Mouse (Mus musculus) embryonic facial prominence, embryonic 15.5 days (tissue): ENCODE results near the gene Gale. TPM values are rescaled to one million over a fixed set of nuclear protein-coding genes. Genes with fewer than 3 reads are reported as not detected.
A peak's percentile ranks its signal among the peaks of the same experiment; 100 is the strongest.
"Not testable (repeated sequence)": the region's sequence is repeated elsewhere in the genome, so short reads cannot be mapped to it uniquely, and the experiment has no call there.

Experiments
- ATAC-seq: fragments of 200-750 bp; cut with Nextera tagmentation; 2 replicates; pipeline ENCODE4 v1.8.0; 2017; ENCODE audit warnings: low read depth, moderate TSS enrichment; ENCODE audit not compliant: insufficient number of reproducible peaks, low FRiP score, low TSS enrichment
- H3K27ac ChIP-seq: fragments of 300-500 bp; sonication (generic); replicated peaks from 2 replicates; pipeline ENCODE4 v1.5.1; 2015; ENCODE audit warnings: mild to moderate bottlenecking, inconsistent platforms
- H3K27me3 ChIP-seq: fragments of 300-500 bp; sonication (generic); 2 replicates; pipeline ENCODE4 v1.6.1; 2015; ENCODE audit warnings: inconsistent platforms
- H3K36me3 ChIP-seq: fragments of 300-500 bp; sonication (generic); 2 replicates; pipeline ENCODE4 v1.6.1; 2015; ENCODE audit warnings: mild to moderate bottlenecking, inconsistent platforms
- H3K4me1 ChIP-seq: fragments of 300-500 bp; sonication (generic); 2 replicates; pipeline ENCODE4 v1.6.1; 2015; ENCODE audit warnings: inconsistent platforms
- H3K4me2 ChIP-seq: fragments of 300-500 bp; sonication (generic); replicated peaks from 2 replicates; pipeline ENCODE4 v1.6.1; 2015; ENCODE audit warnings: mild to moderate bottlenecking, inconsistent platforms
- H3K4me3 ChIP-seq: fragments of 300-500 bp; sonication (generic); replicated peaks from 2 replicates; pipeline ENCODE4 v1.5.1; 2015; ENCODE audit warnings: mild to moderate bottlenecking, inconsistent platforms
- H3K9ac ChIP-seq: fragments of 300-500 bp; sonication (generic); 2 replicates; pipeline ENCODE4 v1.6.1; 2015; ENCODE audit warnings: inconsistent platforms
- H3K9me3 ChIP-seq: fragments of 300-500 bp; sonication (generic); replicated peaks from 2 replicates; pipeline ENCODE4 v1.6.1; 2016; ENCODE audit warnings: inconsistent platforms
- WGBS: fragments of 180-500 bp; shearing (Covaris S2); methylation state at CpG from one replicate; pipeline ENCODE4 v1.1.7; 2015; 5-methylcytosine and 5-hydroxymethylcytosine counted together
- polyA plus RNA-seq: library from polyadenylated mRNA; unstranded; fragments of >200 nt; fragmentation: Nextera tagmentation; extraction: Ambion mirVana; gene quantifications from 2 replicates; pipeline ENCODE4 v1.2.1, GENCODE M21; 2015

Gale gene
- polyA plus RNA-seq, 1 experiment from 2014 or later: 48.0 TPM

DNA sequence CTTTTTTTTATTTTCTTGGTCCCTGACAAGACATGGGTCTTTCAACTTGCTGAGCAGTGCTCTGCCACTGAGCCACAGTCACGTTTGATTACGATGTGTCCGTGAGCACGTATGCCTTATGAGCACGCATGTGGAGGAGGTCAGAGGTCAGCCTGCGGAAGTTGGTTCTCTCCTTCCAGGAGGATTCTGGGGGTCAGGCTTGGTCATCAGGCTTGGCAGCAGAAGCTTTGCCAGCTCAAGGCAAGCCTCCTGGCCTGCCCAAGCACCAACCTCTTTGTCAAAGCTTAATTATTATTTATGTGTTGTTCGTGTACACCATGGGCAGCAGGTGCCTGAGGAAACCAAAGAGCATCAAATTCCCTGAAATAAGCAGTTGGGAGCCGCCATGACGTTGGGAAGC is 35.2 kb upstream of the Gale start:
- Histone ChIP-seq H3K27me3 (no peaks in the 10 kb centered on the region), H3K27ac (no peak overlapping the region), H3K4me1 (no peaks in the 10 kb centered on the region), H3K9me3 (no peaks in the 10 kb centered on the region), H3K4me2 (no peak overlapping the region), H3K4me3 (no peak overlapping the region), H3K9ac (no peak overlapping the region), H3K36me3 (peaks cover 46% of the 10 kb centered on the region)
- no peak for ATAC-seq
- 77% methylated on average over 9 of the region's 9 CpGs for WGBS

- Histone ChIP-seq H3K4me2 (no peak overlapping the region), H3K36me3 (peaks cover 51% of the 10 kb centered on the region), H3K9me3 (no peaks in the 10 kb centered on the region), H3K9ac (no peak overlapping the region), H3K27ac (no peak overlapping the region), H3K27me3 (no peaks in the 10 kb centered on the region), H3K4me1 (no peaks in the 10 kb centered on the region), H3K4me3 (no peak overlapping the region)
- ATAC-seq: no peak
- WGBS: 91% methylated on average over 5 of the region's 5 CpGs
Measured at GRCm38 (mm10) chr4:135929405-135929804, 34.1 kb upstream of the Gale start.

DNA sequence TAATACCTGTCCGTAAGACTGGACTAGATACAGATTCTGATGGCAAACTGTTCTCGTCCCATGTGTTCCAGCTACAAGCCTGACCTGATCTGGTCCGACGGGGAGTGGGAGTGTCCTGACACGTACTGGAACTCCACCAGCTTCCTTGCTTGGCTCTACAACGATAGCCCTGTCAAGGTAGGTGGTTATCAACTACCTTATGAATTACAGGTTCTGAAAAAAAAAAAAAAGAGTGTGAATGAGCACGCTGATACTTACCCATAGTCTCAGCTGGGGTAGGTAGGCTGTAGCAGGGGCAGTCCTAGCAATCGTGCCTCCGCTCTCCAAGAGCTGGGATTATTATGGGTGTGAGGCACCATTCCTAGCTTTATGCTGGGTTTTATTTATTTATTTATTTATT is 33.7 kb upstream of the Gale start:
- ATAC-seq: no peak
- H3K9ac ChIP-seq: no peak overlapping the region
- H3K4me2 ChIP-seq: no peak overlapping the region
- H3K27ac ChIP-seq: no peak overlapping the region
- peaks cover 55% of the 10 kb centered on the region for H3K36me3 ChIP-seq
- no peaks in the 10 kb centered on the region for H3K4me1 ChIP-seq
- H3K9me3 ChIP-seq: no peaks in the 10 kb centered on the region
- no peaks in the 10 kb centered on the region for H3K27me3 ChIP-seq
- 87% methylated on average over 9 of the region's 9 CpGs for WGBS
- H3K4me3 ChIP-seq: no peak overlapping the region

GRCm38 (mm10) chr4:135930239-135930638 is 33.3 kb upstream of the Gale start:
- WGBS: 93% methylated on average over 8 of the region's 8 CpGs
- no peaks in the 10 kb centered on the region for H3K27me3 ChIP-seq
- no peak overlapping the region for H3K27ac ChIP-seq
- H3K9me3 ChIP-seq: no peaks in the 10 kb centered on the region
- H3K4me3 ChIP-seq: no peak overlapping the region
- H3K4me2 ChIP-seq: no peak overlapping the region
- H3K9ac ChIP-seq: no peak overlapping the region
- H3K4me1 ChIP-seq: no peaks in the 10 kb centered on the region
- peaks cover 59% of the 10 kb centered on the region for H3K36me3 ChIP-seq
- no peak for ATAC-seq

- Histone ChIP-seq H3K4me2 (no peak overlapping the region), H3K9ac (no peak overlapping the region), H3K9me3 (no peaks in the 10 kb centered on the region), H3K4me3 (no peak overlapping the region), H3K27me3 (no peaks in the 10 kb centered on the region), H3K4me1 (no peaks in the 10 kb centered on the region), H3K27ac (no peak overlapping the region), H3K36me3 (peaks cover 51% of the 10 kb centered on the region)
- no peak for ATAC-seq
- WGBS: 62% methylated on average over 5 of the region's 5 CpGs
Measured at GRCm38 (mm10) chr4:135931832-135932231, 31.7 kb upstream of the Gale start.

- Histone ChIP-seq H3K27ac (no peak overlapping the region), H3K36me3 (peaks cover 63% of the 10 kb centered on the region), H3K9ac (no peak overlapping the region), H3K27me3 (no peaks in the 10 kb centered on the region), H3K4me2 (no peak overlapping the region), H3K9me3 (no peaks in the 10 kb centered on the region), H3K4me1 (no peaks in the 10 kb centered on the region), H3K4me3 (no peak overlapping the region)
- 50% methylated on average over 12 of the region's 12 CpGs for WGBS
- ATAC-seq: peak; percentile 29; the same call in 1 of the 2 replicates
Measured at GRCm38 (mm10) chr4:135934708-135935500, 28.6 kb upstream of the Gale start.

DNA sequence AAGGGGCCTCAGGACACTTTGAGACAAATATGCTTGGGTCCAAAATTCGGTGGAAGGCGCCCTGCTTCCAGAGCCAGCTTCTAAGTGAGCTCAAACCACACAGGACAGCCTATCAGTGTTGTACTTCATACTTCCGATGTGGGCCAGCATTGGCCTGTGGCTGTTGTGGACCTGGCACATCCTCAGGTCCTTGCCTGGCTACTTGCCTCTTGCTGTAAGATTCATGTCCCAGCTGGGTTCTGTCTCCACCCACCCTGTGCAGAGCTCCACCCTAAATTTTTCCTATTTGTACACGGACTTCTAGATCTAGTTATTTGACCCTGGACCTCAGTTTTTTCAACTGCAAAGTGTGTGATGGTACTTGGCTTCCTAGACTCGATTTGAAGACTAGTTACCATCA is 28.0 kb upstream of the Gale start:
- Histone ChIP-seq H3K4me1 (no peaks in the 10 kb centered on the region), H3K9ac (no peak overlapping the region), H3K27ac (no peak overlapping the region), H3K9me3 (no peaks in the 10 kb centered on the region), H3K4me3 (no peak overlapping the region), H3K36me3 (peaks cover 61% of the 10 kb centered on the region), H3K4me2 (no peak overlapping the region), H3K27me3 (no peaks in the 10 kb centered on the region)
- 49% methylated on average over 5 of the region's 5 CpGs for WGBS
- no peak for ATAC-seq

DNA sequence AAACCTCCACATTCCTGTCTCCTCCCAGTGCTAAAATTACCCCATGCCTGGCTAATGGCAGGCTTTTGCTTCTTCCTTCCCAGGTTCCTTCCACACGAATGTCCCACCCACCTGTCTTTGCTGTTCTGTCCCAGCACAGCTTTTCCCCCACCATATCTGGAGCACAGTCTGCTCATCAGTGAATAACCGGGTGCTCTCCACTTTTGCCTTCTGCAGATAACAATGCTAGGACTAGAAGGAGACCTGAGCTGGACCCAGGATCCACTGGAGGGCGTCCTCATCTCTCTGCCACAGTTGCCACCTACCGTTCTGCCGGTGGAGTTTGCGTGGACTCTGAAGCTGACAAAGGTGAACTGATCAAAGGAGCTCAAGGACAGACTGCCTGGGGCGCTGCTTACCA is 24.7 kb upstream of the Gale start:
- H3K9me3 ChIP-seq: no peaks in the 10 kb centered on the region
- no peak for ATAC-seq
- H3K36me3 ChIP-seq: peaks cover 39% of the 10 kb centered on the region
- no peaks in the 10 kb centered on the region for H3K4me1 ChIP-seq
- H3K27ac ChIP-seq: no peak overlapping the region
- H3K4me3 ChIP-seq: no peak overlapping the region
- H3K27me3 ChIP-seq: no peaks in the 10 kb centered on the region
- WGBS: 77% methylated on average over 7 of the region's 7 CpGs
- H3K4me2 ChIP-seq: no peak overlapping the region
- no peak overlapping the region for H3K9ac ChIP-seq

- not testable (repeated sequence) for H3K4me3 ChIP-seq, H3K4me1 ChIP-seq, H3K9me3 ChIP-seq, H3K27ac ChIP-seq, H3K27me3 ChIP-seq, H3K4me2 ChIP-seq, H3K9ac ChIP-seq, ATAC-seq
- peaks cover 21% of the 10 kb centered on the region for H3K36me3 ChIP-seq
- WGBS: 84% methylated on average over 8 of the region's 8 CpGs
Measured at GRCm38 (mm10) chr4:135941026-135941425, 22.5 kb upstream of the Gale start.

- Histone ChIP-seq H3K27ac (no peak overlapping the region), H3K9me3 (no peaks in the 10 kb centered on the region), H3K4me3 (no peak overlapping the region), H3K4me2 (no peak overlapping the region), H3K9ac (no peak overlapping the region), H3K27me3 (no peaks in the 10 kb centered on the region), H3K4me1 (peaks cover 9% of the 10 kb centered on the region), H3K36me3 (peaks cover 21% of the 10 kb centered on the region)
- WGBS: 81% methylated on average over 6 of the region's 6 CpGs
- ATAC-seq: no peak
Measured at GRCm38 (mm10) chr4:135942193-135942592, 21.3 kb upstream of the Gale start.

- Histone ChIP-seq H3K4me2 (no peak overlapping the region), H3K9me3 (no peaks in the 10 kb centered on the region), H3K4me1 (peaks cover 19% of the 10 kb centered on the region), H3K36me3 (peaks cover 21% of the 10 kb centered on the region), H3K27ac (0 out of 2 replicates have a peak overlapping the region, but pooled peaks have one; percentile 34), H3K27me3 (no peaks in the 10 kb centered on the region), H3K9ac (no peak overlapping the region), H3K4me3 (no peak overlapping the region)
- ATAC-seq: no peak
- WGBS: 54% methylated on average over 4 of the region's 4 CpGs
Measured at GRCm38 (mm10) chr4:135943389-135943788, 20.1 kb upstream of the Gale start.

GRCm38 (mm10) chr4:135945706-135946105 is 17.8 kb upstream of the Gale start:
- 77% methylated on average over 10 of the region's 10 CpGs for WGBS

More at GRCm38 (mm10) chr4:135945706-135946105, 17.8 kb upstream of the Gale start:
- peak overlapping the region; percentile 83; the same call in 1 of the 2 replicates for H3K9ac ChIP-seq
- no peaks in the 10 kb centered on the region for H3K27me3 ChIP-seq
- peak overlapping the region; percentile 93 for H3K4me3 ChIP-seq
- H3K9me3 ChIP-seq: no peaks in the 10 kb centered on the region
- ATAC-seq: no peak
- H3K36me3 ChIP-seq: 0 out of 2 replicates have a peak, but pooled peaks cover 10% of the 10 kb centered on the region
- H3K4me1 ChIP-seq: peaks cover 21% of the 10 kb centered on the region
- H3K4me2 ChIP-seq: peak overlapping the region; percentile 69
- peak overlapping the region; percentile 40 for H3K27ac ChIP-seq
